Mouse (Mus musculus) neural tube, embryonic 11.5 days (tissue): Measurements from ENCODE around the gene Gm20388. TPM values are rescaled to one million over a fixed set of nuclear protein-coding genes. Genes with fewer than 3 reads are reported as not detected.
A peak's percentile ranks its signal among the peaks of the same experiment; 100 is the strongest.

Experiments used
- ATAC-seq: fragments of 200-750 bp; cut with Nextera tagmentation; 2 replicates; pipeline ENCODE4 v1.8.0; 2017; ENCODE audit warnings: moderate number of reproducible peaks, mild to moderate bottlenecking, moderate TSS enrichment, moderate library complexity; ENCODE audit not compliant: insufficient read depth, low FRiP score, low TSS enrichment
- DNase-seq: peaks from one replicate; pipeline ENCODE4 v3.0.0-alpha.2; 2015; ENCODE audit warnings: low spot score
- H3K27ac ChIP-seq: fragments of 300-500 bp; sonication (generic); 2 replicates; pipeline ENCODE4 v1.5.1; 2014; ENCODE audit warnings: low read depth, mild to moderate bottlenecking, low read length
- H3K27me3 ChIP-seq: fragments of 300-500 bp; sonication (generic); 2 replicates; pipeline ENCODE4 v1.6.1; 2014; ENCODE audit warnings: mild to moderate bottlenecking, low read length, mixed read lengths; ENCODE audit not compliant: control insufficient read depth, insufficient read depth
- H3K36me3 ChIP-seq: fragments of 300-500 bp; sonication (generic); 2 replicates; pipeline ENCODE4 v1.6.1; 2014; ENCODE audit warnings: mild to moderate bottlenecking, low read length, moderate library complexity, mixed read lengths; ENCODE audit not compliant: control insufficient read depth, insufficient read depth
- H3K4me1 ChIP-seq: fragments of 300-500 bp; sonication (generic); 2 replicates; pipeline ENCODE4 v1.6.1; 2014; ENCODE audit warnings: low read length, mixed read lengths; ENCODE audit not compliant: control insufficient read depth, insufficient read depth
- H3K4me2 ChIP-seq: fragments of 300-500 bp; sonication (generic); 2 replicates; pipeline ENCODE4 v1.6.1; 2014; ENCODE audit warnings: low read depth, mild to moderate bottlenecking, moderate library complexity
- H3K4me3 ChIP-seq: fragments of 300-500 bp; sonication (generic); 2 replicates; pipeline ENCODE4 v1.5.1; 2014; ENCODE audit warnings: low read depth, low read length
- H3K9ac ChIP-seq: fragments of 300-500 bp; sonication (generic); 2 replicates; pipeline ENCODE4 v1.6.1; 2014; ENCODE audit warnings: mild to moderate bottlenecking, low read length
- H3K9me3 ChIP-seq: fragments of 300-500 bp; sonication (generic); 2 replicates; pipeline ENCODE4 v1.6.1; 2016; ENCODE audit warnings: low read length; ENCODE audit not compliant: control insufficient read depth
- WGBS: fragments of 180-500 bp; shearing (Covaris S2); extraction: QIAGEN DNeasy Blood & Tissue Kit; methylation state at CpG from one replicate; pipeline ENCODE4 v1.1.7; 2014; 5-methylcytosine and 5-hydroxymethylcytosine counted together
- polyA plus RNA-seq: library from polyadenylated mRNA; unstranded; fragments of >200 nt; fragmentation: Nextera tagmentation; extraction: Ambion mirVana; gene quantifications from 2 replicates; pipeline ENCODE4 v1.2.1, GENCODE M21; 2014

Gm20388 gene
- polyA plus RNA-seq, 1 experiment from 2014 or later = not detected

DNA sequence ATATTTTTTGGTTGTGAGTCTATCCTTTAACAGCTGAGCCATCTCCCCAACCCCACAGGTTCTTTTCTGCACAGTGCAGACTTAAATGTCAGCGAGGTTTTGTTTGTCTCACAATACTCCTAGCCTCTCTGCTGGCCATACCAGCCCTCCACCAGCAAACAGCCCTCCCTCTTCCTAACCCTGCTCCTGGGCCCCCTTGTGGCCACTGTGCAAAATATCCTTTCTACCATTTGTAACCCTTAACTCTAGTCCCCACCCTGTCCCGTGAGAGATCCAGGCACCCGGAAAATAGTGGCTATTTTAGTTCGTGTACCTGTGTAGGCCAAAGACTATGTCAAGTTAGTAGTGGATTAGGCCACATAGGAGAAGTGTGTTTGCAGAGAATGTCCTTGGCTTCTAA lies 3200.0 kb downstream of the Gm20388 start:
- no peak overlapping the region for H3K27ac ChIP-seq
- H3K36me3 ChIP-seq = no peaks in the 10 kb centered on the region
- no peak overlapping the region for H3K9ac ChIP-seq
- ATAC-seq (peak; percentile 55; the same call in 1 of the 2 replicates), DNase-seq (peak; percentile 71)
- peaks cover 4% of the 10 kb centered on the region for H3K27me3 ChIP-seq
- no peaks in the 10 kb centered on the region for H3K4me1 ChIP-seq
- WGBS = 24% methylated on average over 4 of the region's 4 CpGs
- H3K4me3 ChIP-seq = no peak overlapping the region
- H3K9me3 ChIP-seq = no peaks in the 10 kb centered on the region
- no peak overlapping the region for H3K4me2 ChIP-seq

DNA sequence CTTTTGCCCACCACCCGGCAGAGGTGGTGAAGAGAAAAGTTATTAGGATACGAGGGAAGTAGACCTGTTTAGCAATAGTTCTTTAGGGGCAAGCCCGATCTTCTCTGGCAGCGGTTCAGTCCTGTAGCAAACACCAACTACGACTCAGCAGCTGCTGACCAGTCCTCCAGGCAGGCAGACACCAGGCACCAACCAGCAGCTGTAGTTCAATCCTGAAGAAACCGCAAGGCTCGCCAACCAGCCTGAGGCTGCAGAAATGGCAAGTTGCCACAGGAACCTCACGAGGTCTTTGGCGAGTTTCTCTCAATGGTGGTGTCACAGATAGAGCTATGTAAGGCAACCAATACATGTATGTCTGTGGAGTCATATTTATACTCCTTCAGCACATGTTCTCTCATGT lies 3202.3 kb downstream of the Gm20388 start:
- H3K27ac ChIP-seq = no peak overlapping the region
- peaks cover 6% of the 10 kb centered on the region; the same call in 1 of the 2 replicates for H3K4me1 ChIP-seq

DNA sequence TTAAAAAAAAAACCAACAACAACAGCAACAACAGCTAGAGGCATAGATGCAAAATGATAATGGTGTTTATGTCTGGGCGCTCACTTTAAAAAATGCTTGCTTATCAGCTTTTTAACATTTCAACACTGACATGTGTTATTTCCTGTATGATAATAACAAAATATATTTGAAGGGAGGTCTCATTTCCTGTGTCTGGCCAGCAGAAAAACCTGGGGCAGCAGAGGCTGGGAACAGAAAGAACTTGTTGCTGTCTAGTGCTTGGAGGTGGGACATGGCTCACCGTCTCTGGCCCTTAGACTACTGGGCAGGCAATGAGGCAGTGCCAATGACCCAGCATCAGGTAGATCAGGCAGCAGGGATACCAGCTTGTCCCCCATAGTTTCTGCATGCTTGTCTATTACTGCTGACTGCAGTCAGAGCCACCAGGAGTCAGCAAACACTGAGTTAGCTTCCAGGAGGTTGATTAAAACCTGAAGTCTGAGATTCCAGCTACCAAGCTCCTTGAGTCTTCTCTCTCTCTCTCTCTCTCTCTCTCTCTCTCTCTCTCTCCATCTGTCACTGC lies 3203.3 kb downstream of the Gm20388 start:
- DNase-seq (no peak), ATAC-seq (no peak)
- Histone ChIP-seq H3K27me3 (peaks cover 37% of the 10 kb centered on the region), H3K27ac (no peak overlapping the region), H3K36me3 (no peaks in the 10 kb centered on the region), H3K4me2 (no peak overlapping the region), H3K9me3 (no peaks in the 10 kb centered on the region), H3K4me1 (peaks cover 8% of the 10 kb centered on the region; the same call in 1 of the 2 replicates), H3K9ac (no peak overlapping the region), H3K4me3 (no peak overlapping the region)
- 66% methylated on average over 2 of the region's 2 CpGs for WGBS

More for the DNA sequence above, 3202.3 kb downstream of the Gm20388 start:
- Histone ChIP-seq H3K4me3 (no peak overlapping the region), H3K9me3 (no peaks in the 10 kb centered on the region), H3K4me2 (no peak overlapping the region), H3K36me3 (no peaks in the 10 kb centered on the region), H3K27me3 (peaks cover 26% of the 10 kb centered on the region), H3K9ac (no peak overlapping the region)
- WGBS = 83% methylated on average over 9 of the region's 9 CpGs
- no peak for DNase-seq
- ATAC-seq = no peak

DNA sequence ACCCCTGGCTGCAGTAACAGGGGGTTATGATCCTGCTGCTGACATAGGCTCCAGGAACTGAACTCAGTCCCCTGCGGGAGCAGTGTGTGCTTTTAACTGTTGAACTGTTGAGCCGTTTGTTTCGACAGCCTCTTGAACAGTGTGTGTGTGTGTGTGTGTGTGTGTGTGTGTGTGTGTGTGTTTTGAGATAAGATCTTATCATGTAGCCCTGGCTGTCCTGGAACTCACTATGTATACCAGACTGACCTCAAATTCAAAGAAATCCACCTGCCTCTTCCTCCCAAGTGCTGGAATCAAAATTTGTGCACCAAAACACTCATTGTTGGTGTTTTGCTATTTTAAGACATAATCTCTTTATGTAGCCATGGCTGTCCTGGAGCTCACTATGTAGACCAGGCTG lies 3204.0 kb downstream of the Gm20388 start:
- ATAC-seq (no peak), DNase-seq (no peak)
- Histone ChIP-seq H3K27ac (no peak overlapping the region), H3K9ac (no peak overlapping the region), H3K4me3 (no peak overlapping the region), H3K36me3 (no peaks in the 10 kb centered on the region), H3K4me1 (peaks cover 8% of the 10 kb centered on the region; the same call in 1 of the 2 replicates), H3K9me3 (no peaks in the 10 kb centered on the region), H3K4me2 (no peak overlapping the region), H3K27me3 (peaks cover 42% of the 10 kb centered on the region)
- 69% methylated on average over 3 of the region's 3 CpGs for WGBS

DNA sequence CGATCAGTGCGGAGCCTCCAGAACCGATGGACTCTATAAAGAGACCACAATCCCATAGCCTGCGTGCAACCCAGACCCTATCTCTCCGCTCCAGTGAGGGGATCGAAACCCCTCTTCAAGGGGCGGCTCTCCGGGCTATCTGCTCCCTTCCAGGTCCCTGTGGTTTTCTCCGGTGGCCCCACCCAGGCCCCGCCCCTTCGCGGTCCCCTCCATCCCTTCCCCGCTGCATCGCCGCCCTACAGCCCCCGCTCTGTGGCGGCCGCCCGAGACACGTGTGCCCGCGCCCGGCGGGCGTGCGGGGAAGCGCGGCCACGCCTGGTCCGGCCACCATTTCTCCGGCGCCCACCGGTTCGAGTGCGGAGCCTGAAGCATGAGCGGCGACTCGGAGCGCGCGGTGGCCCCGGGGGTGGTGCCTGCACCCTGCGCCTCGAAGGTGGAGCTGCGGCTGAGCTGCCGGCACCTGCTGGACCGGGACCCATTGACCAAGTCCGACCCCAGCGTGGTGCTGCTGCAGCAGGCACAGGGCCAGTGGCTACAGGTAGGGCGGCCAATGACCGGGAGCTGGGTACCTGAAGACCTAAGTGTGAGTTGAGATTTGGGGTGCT lies 3206.6 kb downstream of the Gm20388 start, which contains the start of gene Cpne7:
Cpne7 (plus strand) TSS at position 248 of the 605 bp plus-strand sequence.
- WGBS = 1% methylated on average over 45 of the region's 51 CpGs
- peak within 1 kb of the TSS; percentile 37 for H3K4me3 ChIP-seq
- H3K36me3 ChIP-seq = no peaks in the 10 kb centered on the region
- peaks cover 43% of the 10 kb centered on the region for H3K27me3 ChIP-seq
- H3K9me3 ChIP-seq = no peaks in the 10 kb centered on the region
- ATAC-seq (no peak), DNase-seq (no peak)
- H3K4me2 ChIP-seq = peak within 1 kb of the TSS; percentile 43
- H3K4me1 ChIP-seq = peaks cover 8% of the 10 kb centered on the region; the same call in 1 of the 2 replicates
- H3K9ac ChIP-seq = peak within 1 kb of the TSS; percentile 20; the same call in 1 of the 2 replicates
- H3K27ac ChIP-seq = no peak within 1 kb of the TSS

DNA sequence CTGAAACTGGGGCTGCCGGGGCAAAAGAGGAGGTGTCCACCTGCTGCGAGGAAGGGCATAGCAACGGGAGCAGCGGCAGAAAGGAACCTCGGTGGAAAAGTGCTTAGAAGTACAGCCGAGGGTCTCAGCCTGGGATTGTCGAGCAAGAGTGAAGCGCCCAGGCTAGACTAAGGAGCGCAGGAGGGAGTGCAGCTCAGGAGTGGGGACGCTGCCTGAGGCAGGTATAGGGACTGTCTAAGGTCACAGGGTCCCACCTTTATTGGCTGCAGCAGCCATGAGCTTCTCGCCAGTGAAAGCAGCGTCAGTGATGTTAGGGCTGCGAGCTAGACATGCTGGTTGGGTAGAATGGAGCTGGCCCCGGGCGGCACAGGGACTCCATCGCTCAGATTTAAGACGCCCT lies 3207.1 kb downstream of the Gm20388 start:
- H3K9ac ChIP-seq = no peak overlapping the region
- ATAC-seq = no peak
- no peaks in the 10 kb centered on the region for H3K9me3 ChIP-seq
- no peaks in the 10 kb centered on the region for H3K36me3 ChIP-seq
- H3K4me1 ChIP-seq = peaks cover 8% of the 10 kb centered on the region; the same call in 1 of the 2 replicates
- peak overlapping the region; percentile 37 for H3K4me3 ChIP-seq
- 2% methylated on average over 17 of the region's 17 CpGs for WGBS
- DNase-seq = no peak
- peaks cover 43% of the 10 kb centered on the region for H3K27me3 ChIP-seq
- H3K27ac ChIP-seq = no peak overlapping the region
- H3K4me2 ChIP-seq = peak overlapping the region; percentile 43

DNA sequence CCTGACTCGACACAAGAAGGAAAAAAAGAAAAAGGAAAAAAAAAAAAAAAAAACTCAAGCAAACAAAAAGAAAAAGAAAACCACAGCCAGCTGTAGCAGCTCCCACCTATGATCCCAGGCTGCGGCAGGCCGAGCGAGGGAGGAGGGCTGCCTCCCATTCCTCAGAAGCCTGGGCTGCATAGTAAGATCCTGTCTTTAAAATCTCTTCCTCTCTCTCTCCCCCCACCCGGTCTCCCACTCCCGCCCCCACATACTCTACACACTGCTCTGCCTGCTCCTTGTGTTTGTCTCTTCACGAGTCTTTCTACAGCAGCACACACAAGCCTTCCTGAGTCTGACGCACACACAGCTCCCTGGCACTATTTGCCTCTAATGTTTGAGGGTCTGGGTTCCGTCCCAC lies 3211.4 kb downstream of the Gm20388 start:
- Histone ChIP-seq H3K36me3 (no peaks in the 10 kb centered on the region), H3K27ac (no peak overlapping the region), H3K4me2 (no peak overlapping the region), H3K4me1 (peaks cover 8% of the 10 kb centered on the region; the same call in 1 of the 2 replicates), H3K4me3 (no peak overlapping the region), H3K9me3 (no peaks in the 10 kb centered on the region), H3K9ac (no peak overlapping the region), H3K27me3 (peaks cover 29% of the 10 kb centered on the region)
- ATAC-seq = no peak
- DNase-seq = no peak
- WGBS = 73% methylated on average over 9 of the region's 9 CpGs

DNA sequence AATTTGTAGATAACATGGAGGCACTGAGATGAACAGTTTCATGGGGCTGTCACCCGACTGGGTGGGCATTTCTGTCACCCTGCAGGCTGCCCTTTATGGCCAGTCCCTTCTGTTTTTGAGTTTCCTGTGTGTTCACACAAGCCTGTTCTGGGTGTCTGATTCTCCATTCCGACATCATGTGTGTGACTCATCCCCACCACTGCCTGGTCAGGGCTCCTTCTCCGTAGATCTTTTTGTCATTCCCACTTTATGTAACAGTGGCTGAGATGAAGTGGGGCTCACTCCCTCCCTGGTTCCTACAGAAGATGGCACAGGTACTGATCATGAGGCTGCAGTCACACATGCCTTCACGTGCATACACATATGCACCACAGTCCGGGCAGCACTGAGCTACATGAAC lies 3212.0 kb downstream of the Gm20388 start:
- Histone ChIP-seq H3K36me3 (no peaks in the 10 kb centered on the region), H3K9ac (no peak overlapping the region), H3K27ac (no peak overlapping the region), H3K9me3 (no peaks in the 10 kb centered on the region), H3K4me1 (0 out of 2 replicates have a peak, but pooled peaks cover 5% of the 10 kb centered on the region), H3K4me3 (no peak overlapping the region), H3K27me3 (peaks cover 23% of the 10 kb centered on the region), H3K4me2 (no peak overlapping the region)
- 83% methylated on average over 5 of the region's 5 CpGs for WGBS
- no peak for DNase-seq
- ATAC-seq = no peak
